ENCODE assay signal across 11 mouse cellular contexts in genomic region chr3:122152431-122152830, GRCm38 (mm10).
DNase-seq lines count a peak whose midpoint lies in the region; ATAC-seq lines count a peak whose summit lies in the region.
"Had no signal": no experiment of that assay in that cellular context is flagged by ENCODE, and none has a peak within 500 bp of the region (broad histone marks: within the 10 kb centered on the region; RNA-seq: fewer than 3 reads in every experiment).

No protein-coding gene starts in this region.

- 39% methylated on average over 4 of the region's 4 CpGs for WGBS in forebrain, embryonic 14.5 days
- 74% methylated on average over 4 of the region's 4 CpGs for WGBS in forebrain, embryonic 11.5 days
- WGBS in lung, embryonic 16.5 days = 31% methylated on average over 4 of the region's 4 CpGs

- no peaks in the 10 kb centered on the region for H3K36me3 ChIP-seq in forebrain, embryonic 14.5 days (ENCODE audit: control insufficient read depth, insufficient read depth, low read length)
- no peaks in the 10 kb centered on the region for H3K36me3 ChIP-seq in forebrain, embryonic 11.5 days (ENCODE audit: control insufficient read depth, insufficient read depth, low read length)
- no peaks in the 10 kb centered on the region for H3K36me3 ChIP-seq in lung, embryonic 16.5 days (ENCODE audit: control insufficient read depth, insufficient read depth, low read length)
- H3K36me3 ChIP-seq: embryonic facial prominence, embryonic 13.5 days had no signal

- no peaks in the 10 kb centered on the region for H3K9me3 ChIP-seq in forebrain, embryonic 14.5 days (replicated peaks; ENCODE audit: control insufficient read depth, low read length)
- no peaks in the 10 kb centered on the region for H3K9me3 ChIP-seq in forebrain, embryonic 11.5 days (ENCODE audit: control insufficient read depth, low read length)
- H3K9me3 ChIP-seq in lung, embryonic 16.5 days (ENCODE audit: control insufficient read depth, low read length) = no peaks in the 10 kb centered on the region
- H3K9me3 ChIP-seq: embryonic facial prominence, embryonic 13.5 days had no signal

- 0 out of 2 replicates have a peak, but pooled peaks have one; percentile 20 for ATAC-seq in forebrain, embryonic 14.5 days
- no peak for ATAC-seq in forebrain, embryonic 11.5 days (replicated peaks; ENCODE audit: low FRiP score)
- ATAC-seq in lung, embryonic 16.5 days (ENCODE audit: low read depth) = peak; percentile 72
- ATAC-seq in megakaryocyte-erythroid progenitor cell, adult 5-6 weeks (replicated peaks; ENCODE audit: low FRiP score, low TSS enrichment, poor library complexity, severe bottlenecking) = no peak

- no peak overlapping the region for H3K9ac ChIP-seq in forebrain, embryonic 14.5 days (ENCODE audit: low read length)
- H3K9ac ChIP-seq in forebrain, embryonic 11.5 days (ENCODE audit: low read length) = no peak overlapping the region
- H3K9ac ChIP-seq in lung, embryonic 16.5 days (ENCODE audit: low read length) = 0 out of 2 replicates have a peak overlapping the region, but pooled peaks have one; percentile 6
- H3K9ac ChIP-seq: embryonic facial prominence, embryonic 13.5 days had no signal

- no peak overlapping the region for H3K27ac ChIP-seq in forebrain, embryonic 14.5 days (ENCODE audit: low read depth, low read length)
- H3K27ac ChIP-seq in forebrain, embryonic 11.5 days (ENCODE audit: low read depth, low read length) = no peak overlapping the region
- peak overlapping the region; percentile 41; the same call in 1 of the 2 replicates for H3K27ac ChIP-seq in lung, embryonic 16.5 days (ENCODE audit: low read length)
- H3K27ac ChIP-seq: embryonic facial prominence, embryonic 13.5 days; heart, adult 2 months had no signal

- DNase-seq in forebrain, embryonic 14.5 days (ENCODE audit: low spot score) = peak; percentile 46
- DNase-seq in forebrain, embryonic 11.5 days (ENCODE audit: low spot score) = no peak
- DNase-seq in left cerebral cortex, postnatal 14 days (ENCODE audit: low spot score in 2 of 2) = peak; percentile 30 to 31
- no peak for DNase-seq in left cerebral cortex, adult 11 months (ENCODE audit: low spot score)
- peak; percentile 73 for DNase-seq in adipocyte (ENCODE audit: low spot score)
- DNase-seq: heart, adult 2 months; thymus, postnatal 25 days had no signal

- peaks cover 5% of the 10 kb centered on the region; the same call in 1 of the 2 replicates for H3K4me1 ChIP-seq in forebrain, embryonic 14.5 days (ENCODE audit: control insufficient read depth, insufficient read depth, low read length)
- H3K4me1 ChIP-seq in forebrain, embryonic 11.5 days (replicated peaks; ENCODE audit: control insufficient read depth, insufficient read depth, low read length) = no peaks in the 10 kb centered on the region
- peaks cover 12% of the 10 kb centered on the region for H3K4me1 ChIP-seq in lung, embryonic 16.5 days (replicated peaks; ENCODE audit: control insufficient read depth, insufficient read depth, low read length)

- H3K4me3 ChIP-seq in forebrain, embryonic 14.5 days (ENCODE audit: low read depth, low read length) = no peak overlapping the region
- H3K4me3 ChIP-seq in forebrain, embryonic 11.5 days (ENCODE audit: low read depth, low read length) = no peak overlapping the region
- no peak overlapping the region for H3K4me3 ChIP-seq in lung, embryonic 16.5 days (ENCODE audit: low read length)
- H3K4me3 ChIP-seq: embryonic facial prominence, embryonic 13.5 days; heart, adult 2 months had no signal

- H3K27me3 ChIP-seq in forebrain, embryonic 14.5 days (replicated peaks; ENCODE audit: control insufficient read depth, insufficient read depth, low read length) = no peaks in the 10 kb centered on the region
- H3K27me3 ChIP-seq in forebrain, embryonic 11.5 days (ENCODE audit: control insufficient read depth, insufficient read depth, low read length) = no peaks in the 10 kb centered on the region
- no peaks in the 10 kb centered on the region for H3K27me3 ChIP-seq in lung, embryonic 16.5 days (ENCODE audit: control insufficient read depth, insufficient read depth, low read depth, low read length)
- H3K27me3 ChIP-seq: CH12.LX; embryonic facial prominence, embryonic 13.5 days had no signal

- no peak overlapping the region for H3K4me2 ChIP-seq in forebrain, embryonic 14.5 days (ENCODE audit: low read length)
- no peak overlapping the region for H3K4me2 ChIP-seq in forebrain, embryonic 11.5 days (ENCODE audit: low read depth, low read length, severe bottlenecking)
- no peak overlapping the region for H3K4me2 ChIP-seq in lung, embryonic 16.5 days (ENCODE audit: low read depth, low read length)
- H3K4me2 ChIP-seq: embryonic facial prominence, embryonic 13.5 days had no signal

- intact Hi-C loops in left cerebral cortex, postnatal 14 days (cut with DNase I) = no loop called here

Comparison
In these comparisons a context has a peak if more than half of its experiments do, and no peak if none do; other contexts are left out.
1. ATAC-seq: peak in forebrain, embryonic 14.5 days (single experiment) and lung, embryonic 16.5 days (single experiment); none in forebrain, embryonic 11.5 days (single experiment) and megakaryocyte-erythroid progenitor cell, adult 5-6 weeks (single experiment).
2. DNase-seq: peak in forebrain, embryonic 14.5 days (single experiment), left cerebral cortex, postnatal 14 days (2 of 2) and adipocyte (single experiment); none in forebrain, embryonic 11.5 days (single experiment) and left cerebral cortex, adult 11 months (single experiment).